Mouse (Mus musculus) right cerebral cortex, adult 18-20 months (tissue): Measurements from ENCODE around the gene Bdp1.

Experiments
- DNase-seq: peaks from one replicate; pipeline ENCODE4 v3.0.0; 2022; ENCODE audit warnings: mixed read lengths

The Bdp1 gene

GRCm38 (mm10) chr13:99999078-99999477 lies 104.8 kb downstream of the Bdp1 start:
- no peak for DNase-seq

DNA sequence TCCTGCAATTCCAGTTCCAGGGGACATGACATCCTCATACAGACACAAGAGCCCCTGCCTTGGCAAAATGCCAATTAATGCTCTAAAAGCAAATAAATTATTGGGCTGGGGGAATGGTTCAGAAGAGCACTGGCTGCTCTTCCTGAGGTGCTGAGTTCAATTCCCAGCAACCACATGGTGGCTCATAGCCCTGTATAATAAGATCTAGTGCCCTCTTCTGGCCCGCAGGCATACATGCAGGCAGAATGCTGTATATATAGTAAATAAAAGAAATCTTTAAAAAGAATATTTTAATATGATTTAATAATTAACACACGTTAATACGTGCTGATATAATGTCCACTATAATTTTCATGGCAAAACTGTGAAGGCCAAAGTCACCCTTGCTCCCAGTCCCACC lies 105.8 kb downstream of the Bdp1 start:
- DNase-seq, result no peak

DNA sequence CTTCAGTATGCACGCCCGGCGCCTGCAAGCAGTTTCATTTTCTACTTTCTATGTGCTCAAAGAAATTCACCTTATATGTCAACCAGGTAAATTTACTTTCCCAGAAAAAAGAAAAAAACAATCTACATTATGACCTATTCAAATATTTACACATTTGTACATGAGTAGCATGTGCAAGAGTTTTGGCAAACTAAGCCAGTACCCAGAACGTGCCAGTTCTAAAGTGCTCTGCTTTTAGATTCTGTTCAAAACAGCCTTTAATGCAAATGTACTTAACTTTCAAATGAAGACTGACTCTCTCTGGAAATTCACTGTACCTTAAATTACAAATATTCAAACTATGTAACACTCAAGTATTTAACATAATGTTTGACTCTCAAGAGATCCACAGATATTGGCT lies 114.3 kb downstream of the Bdp1 start:
- DNase-seq, result no peak

GRCm38 (mm10) chr13:99983320-99983719 lies 120.5 kb downstream of the Bdp1 start:
- DNase-seq, result no peak

DNA sequence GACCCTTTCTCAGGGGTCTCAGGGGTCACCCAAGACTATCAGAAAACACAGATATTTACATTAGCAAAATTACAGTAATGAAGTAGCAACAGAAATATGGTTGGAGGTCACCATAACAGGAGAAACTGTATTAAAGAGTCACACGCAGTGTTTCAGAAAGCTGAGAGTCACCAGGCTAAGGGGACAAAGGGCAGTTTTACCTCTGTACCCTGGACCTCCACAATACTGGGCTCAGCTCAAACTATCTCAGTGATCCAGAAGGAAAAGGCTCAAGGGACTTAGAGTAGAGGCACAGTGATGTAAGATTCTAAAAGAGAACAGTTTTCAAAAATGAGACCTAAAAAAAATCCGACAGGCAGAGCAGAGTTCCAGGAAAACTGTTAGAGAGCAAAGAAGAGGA lies 124.5 kb downstream of the Bdp1 start:
- DNase-seq, result no peak

GRCm38 (mm10) chr13:99970089-99970488 lies 133.8 kb downstream of the Bdp1 start:
- no peak for DNase-seq
